Mouse (Mus musculus) liver, embryonic 15.5 days (tissue): ENCODE data around the gene Anapc2. TPM values are rescaled to one million over a fixed set of nuclear protein-coding genes. Genes with fewer than 3 reads are reported as not detected.

Source experiments
- ATAC-seq: fragments of 200-750 bp; cut with Nextera tagmentation; 2 replicates; pipeline ENCODE4 v1.8.0; 2017; ENCODE audit warnings: moderate number of reproducible peaks, mild to moderate bottlenecking, moderate library complexity; ENCODE audit not compliant: insufficient read depth
- H3K27ac ChIP-seq: fragments of 300-500 bp; sonication (generic); replicated peaks from 2 replicates; pipeline ENCODE4 v1.5.1; 2015; ENCODE audit warnings: mild to moderate bottlenecking, inconsistent platforms
- H3K27me3 ChIP-seq: fragments of 300-500 bp; sonication (generic); 2 replicates; pipeline ENCODE4 v1.6.1; 2015; ENCODE audit warnings: mild to moderate bottlenecking, inconsistent platforms
- H3K36me3 ChIP-seq: fragments of 300-500 bp; sonication (generic); replicated peaks from 2 replicates; pipeline ENCODE4 v1.6.1; 2015; ENCODE audit warnings: moderate library complexity, mild to moderate bottlenecking, inconsistent platforms
- H3K4me1 ChIP-seq: fragments of 300-500 bp; sonication (generic); replicated peaks from 2 replicates; pipeline ENCODE4 v1.6.1; 2015; ENCODE audit warnings: inconsistent platforms
- H3K4me2 ChIP-seq: fragments of 300-500 bp; sonication (generic); 2 replicates; pipeline ENCODE4 v1.6.1; 2015; ENCODE audit warnings: moderate library complexity, mild to moderate bottlenecking, inconsistent platforms
- H3K4me3 ChIP-seq: fragments of 300-500 bp; sonication (generic); replicated peaks from 2 replicates; pipeline ENCODE4 v1.5.1; 2015; ENCODE audit warnings: mild to moderate bottlenecking, inconsistent platforms
- H3K9ac ChIP-seq: fragments of 300-500 bp; sonication (generic); 2 replicates; pipeline ENCODE4 v1.6.1; 2015; ENCODE audit warnings: moderate library complexity, mild to moderate bottlenecking, inconsistent platforms
- H3K9me3 ChIP-seq: fragments of 300-500 bp; sonication (generic); replicated peaks from 2 replicates; pipeline ENCODE4 v1.6.1; 2016; ENCODE audit warnings: inconsistent platforms
- WGBS: fragments of 180-500 bp; shearing (Covaris S2); methylation state at CpG from one replicate; pipeline ENCODE4 v1.1.7; 2015; ENCODE audit warnings: mixed read lengths; ENCODE audit not compliant: insufficient replicate concordance; 5-methylcytosine and 5-hydroxymethylcytosine counted together
- polyA plus RNA-seq: library from polyadenylated mRNA; unstranded; fragments of >200 nt; fragmentation: Nextera tagmentation; extraction: Ambion mirVana; gene quantifications from 2 replicates; pipeline ENCODE4 v1.2.1, GENCODE M21; 2015

Anapc2 gene
- polyA plus RNA-seq, 1 experiment from 2014 or later, result 41.7 TPM

GRCm38 (mm10) chr2:25291184-25292053, 19.1 kb downstream of the Anapc2 start:
- H3K9me3 ChIP-seq, result no peaks in the 10 kb centered on the region
- WGBS, result 11% methylated on average over 32 of the region's 32 CpGs
- no peaks in the 10 kb centered on the region for H3K36me3 ChIP-seq
- peaks cover 86% of the 10 kb centered on the region for H3K27me3 ChIP-seq
- 0 out of 2 replicates have a peak overlapping the region, but pooled peaks have one; percentile 37 for H3K4me3 ChIP-seq
- H3K9ac ChIP-seq, result no peak overlapping the region
- H3K27ac ChIP-seq, result no peak overlapping the region
- peak overlapping the region; percentile 58; the same call in 1 of the 2 replicates for H3K4me2 ChIP-seq
- ATAC-seq, result no peak
- peaks cover 21% of the 10 kb centered on the region for H3K4me1 ChIP-seq

- Histone ChIP-seq H3K9me3 (no peaks in the 10 kb centered on the region), H3K4me2 (peak overlapping the region; percentile 58), H3K27me3 (peaks cover 93% of the 10 kb centered on the region), H3K4me3 (peak overlapping the region; percentile 37), H3K27ac (no peak overlapping the region), H3K9ac (no peak overlapping the region), H3K36me3 (no peaks in the 10 kb centered on the region), H3K4me1 (peaks cover 14% of the 10 kb centered on the region)
- WGBS, result 8% methylated on average over 38 of the region's 43 CpGs
- no peak for ATAC-seq
These were observed 19.8 kb downstream of the Anapc2 start for GRCm38 (mm10) chr2:25292054-25292544.

- Histone ChIP-seq H3K4me3 (0 out of 2 replicates have a peak overlapping the region, but pooled peaks have one; percentile 37), H3K4me1 (peaks cover 9% of the 10 kb centered on the region), H3K27ac (no peak overlapping the region), H3K9me3 (no peaks in the 10 kb centered on the region), H3K27me3 (peaks cover 99% of the 10 kb centered on the region), H3K9ac (no peak overlapping the region), H3K4me2 (0 out of 2 replicates have a peak overlapping the region, but pooled peaks have one; percentile 58), H3K36me3 (no peaks in the 10 kb centered on the region)
- no peak for ATAC-seq
- WGBS, result 0% methylated on average over 1 of the region's 1 CpGs
These were observed 20.6 kb downstream of the Anapc2 start for GRCm38 (mm10) chr2:25292856-25293255.

- no peaks in the 10 kb centered on the region for H3K9me3 ChIP-seq
- 60% methylated on average over 9 of the region's 9 CpGs for WGBS
- peaks cover 98% of the 10 kb centered on the region for H3K27me3 ChIP-seq
- peaks cover 9% of the 10 kb centered on the region for H3K4me1 ChIP-seq
- no peak for ATAC-seq
- H3K36me3 ChIP-seq, result no peaks in the 10 kb centered on the region
- H3K4me2 ChIP-seq, result no peak overlapping the region
- H3K27ac ChIP-seq, result no peak overlapping the region
- no peak overlapping the region for H3K9ac ChIP-seq
- H3K4me3 ChIP-seq, result no peak overlapping the region
These were observed 21.4 kb downstream of the Anapc2 start for GRCm38 (mm10) chr2:25293706-25294105.

- Histone ChIP-seq H3K9ac (no peak overlapping the region), H3K27ac (no peak overlapping the region), H3K4me1 (peaks cover 7% of the 10 kb centered on the region), H3K4me3 (no peak overlapping the region), H3K4me2 (no peak overlapping the region), H3K9me3 (no peaks in the 10 kb centered on the region), H3K27me3 (peaks cover 71% of the 10 kb centered on the region), H3K36me3 (no peaks in the 10 kb centered on the region)
- WGBS, result 64% methylated on average over 8 of the region's 8 CpGs
- no peak for ATAC-seq
These were observed 24.8 kb downstream of the Anapc2 start for GRCm38 (mm10) chr2:25297093-25297492.

GRCm38 (mm10) chr2:25298046-25298445, 25.8 kb downstream of the Anapc2 start:
- H3K9me3 ChIP-seq, result no peaks in the 10 kb centered on the region
- H3K27me3 ChIP-seq, result peaks cover 67% of the 10 kb centered on the region
- no peak overlapping the region for H3K4me3 ChIP-seq
- H3K4me2 ChIP-seq, result no peak overlapping the region
- no peaks in the 10 kb centered on the region for H3K4me1 ChIP-seq
- ATAC-seq, result no peak
- H3K27ac ChIP-seq, result no peak overlapping the region
- H3K9ac ChIP-seq, result no peak overlapping the region
- H3K36me3 ChIP-seq, result no peaks in the 10 kb centered on the region
- 60% methylated on average over 10 of the region's 10 CpGs for WGBS

- Histone ChIP-seq H3K27ac (no peak overlapping the region), H3K4me3 (no peak overlapping the region), H3K4me2 (no peak overlapping the region), H3K9me3 (no peaks in the 10 kb centered on the region), H3K9ac (no peak overlapping the region), H3K4me1 (peaks cover 12% of the 10 kb centered on the region), H3K27me3 (peaks cover 68% of the 10 kb centered on the region), H3K36me3 (no peaks in the 10 kb centered on the region)
- ATAC-seq, result no peak
- WGBS, result 47% methylated on average over 3 of the region's 3 CpGs
These were observed 31.2 kb downstream of the Anapc2 start for GRCm38 (mm10) chr2:25303452-25303851.

- H3K36me3 ChIP-seq, result no peaks in the 10 kb centered on the region
- peak overlapping the region; percentile 67; the same call in 1 of the 2 replicates for H3K4me2 ChIP-seq
- no peak overlapping the region for H3K27ac ChIP-seq
- ATAC-seq, result no peak
- H3K9ac ChIP-seq, result no peak overlapping the region
- H3K4me3 ChIP-seq, result no peak overlapping the region
- H3K4me1 ChIP-seq, result peaks cover 12% of the 10 kb centered on the region
- 56% methylated on average over 7 of the region's 7 CpGs for WGBS
- H3K27me3 ChIP-seq, result peaks cover 73% of the 10 kb centered on the region
- no peaks in the 10 kb centered on the region for H3K9me3 ChIP-seq
These were observed 31.8 kb downstream of the Anapc2 start for GRCm38 (mm10) chr2:25303931-25304656.

GRCm38 (mm10) chr2:25304657-25305541, 32.6 kb downstream of the Anapc2 start:
- no peak for ATAC-seq
- Histone ChIP-seq H3K9me3 (no peaks in the 10 kb centered on the region), H3K4me3 (peak overlapping the region; percentile 37), H3K4me2 (peak overlapping the region; percentile 67), H3K27me3 (peaks cover 79% of the 10 kb centered on the region), H3K27ac (no peak overlapping the region), H3K36me3 (no peaks in the 10 kb centered on the region), H3K4me1 (peaks cover 12% of the 10 kb centered on the region), H3K9ac (no peak overlapping the region)
- 1% methylated on average over 42 of the region's 45 CpGs for WGBS

GRCm38 (mm10) chr2:25305587-25306359, 33.5 kb downstream of the Anapc2 start:
- 38% methylated on average over 14 of the region's 14 CpGs for WGBS
- Histone ChIP-seq H3K9ac (no peak overlapping the region), H3K4me3 (no peak overlapping the region), H3K4me2 (no peak overlapping the region), H3K4me1 (peaks cover 12% of the 10 kb centered on the region), H3K27me3 (peaks cover 88% of the 10 kb centered on the region), H3K9me3 (no peaks in the 10 kb centered on the region), H3K36me3 (no peaks in the 10 kb centered on the region), H3K27ac (no peak overlapping the region)
- ATAC-seq, result no peak
